Mouse (Mus musculus) hematopoietic stem cell, adult 5-6 weeks (primary cell): ENCODE results near the gene Gm20721. TPM values are rescaled to one million over a fixed set of nuclear protein-coding genes. Genes with fewer than 3 reads are reported as not detected.

ENCODE experiments used
- ATAC-seq, 2 experiments: fragments of 125-278 bp in 1 of 2; replicated peaks in 1 of 2; 2 replicates each; pipeline ENCODE4 v1.8.0; 2016 to 2017; ENCODE audit warnings: inconsistent platforms in 2 of 2, mild to moderate bottlenecking in 2 of 2, moderate number of reproducible peaks in 2 of 2, low read depth in 1 of 2, moderate TSS enrichment in 1 of 2; ENCODE audit not compliant: low FRiP score in 2 of 2, poor library complexity in 2 of 2, severe bottlenecking in 2 of 2, insufficient read depth in 1 of 2, low TSS enrichment in 1 of 2
- total RNA-seq: library from RNA; stranded (forward); fragments of 172-1452, 232-1000 nt; gene quantifications from 2 replicates; pipeline ENCODE4 v1.2.3, GENCODE M21; 2017

Gene Gm20721
- total RNA-seq, 1 experiment from 2014 or later, result 9.1 TPM

- ATAC-seq, result no peak
Measured at GRCm38 (mm10) chr2:174285921-174286470, 60.5 kb downstream of the Gm20721 start.

- no peak for ATAC-seq
Measured at GRCm38 (mm10) chr2:174284807-174285457, 61.6 kb downstream of the Gm20721 start.

- peak; percentile 38 to 56; a peak in 3 of 4 replicates for ATAC-seq
Measured at GRCm38 (mm10) chr2:174284011-174284410, 62.5 kb downstream of the Gm20721 start, which contains the start of gene Gnas. Gene Gnas (plus strand): TSS chr2:174284320.

GRCm38 (mm10) chr2:174283341-174283740, 63.2 kb downstream of the Gm20721 start:
- no peak for ATAC-seq

Other genes starting within 250 kb of the Gm20721 start
- gene Npepl1, start 236.4 kb downstream of the Gm20721 start, total RNA-seq, result 37.7 and 42.7 TPM in 2 replicates
- gene Gnas, start 62.4 kb downstream of the Gm20721 start, total RNA-seq, result 245 and 262 TPM in 2 replicates
- gene Nelfcd, start 69.1 kb upstream of the Gm20721 start, total RNA-seq, result 43.4 and 50.9 TPM in 2 replicates
- 85.3 and 109 TPM in 2 replicates for gene Ctsz, start 92.3 kb upstream of the Gm20721 start, total RNA-seq
- gene Tubb1, start 104.0 kb upstream of the Gm20721 start, total RNA-seq, result 1.0 TPM in 1 of 2 replicates, not detected in the other
- gene Atp5e, start 117.4 kb upstream of the Gm20721 start, total RNA-seq, result 153 and 381 TPM in 2 replicates
- 103 and 110 TPM in 2 replicates for gene Prelid3b, start 126.4 kb upstream of the Gm20721 start, total RNA-seq